Mouse (Mus musculus) G1E (cell line): ENCODE results near the gene Btaf1. TPM values are rescaled to one million over a fixed set of nuclear protein-coding genes. Genes with fewer than 3 reads are reported as not detected.

Experiments used
- ATAC-seq: 2 replicates; pipeline ENCODE4 v1.8.0; 2016; ENCODE audit warnings: mild to moderate bottlenecking; ENCODE audit not compliant: insufficient number of reproducible peaks, poor library complexity, low FRiP score, severe bottlenecking; ENCODE audit errors: extremely low read depth
- DNase-seq: peaks from one replicate; pipeline ENCODE4 v3.0.0; 2012; ENCODE audit warnings: low spot score
- H3K27me3 ChIP-seq: 2 replicates; pipeline ENCODE4 v1.6.1; 2012; ENCODE audit warnings: mild to moderate bottlenecking, low read length, inconsistent platforms; ENCODE audit not compliant: insufficient read depth
- H3K36me3 ChIP-seq: replicated peaks from 2 replicates; pipeline ENCODE3; 2012; ENCODE audit warnings: mild to moderate bottlenecking, inconsistent platforms
- H3K4me1 ChIP-seq: 2 replicates; pipeline ENCODE4 v1.6.1; 2012; ENCODE audit warnings: low read depth, low read length, inconsistent platforms, mixed read lengths; ENCODE audit not compliant: insufficient read depth
- H3K4me3 ChIP-seq: 2 replicates; pipeline ENCODE4 v1.5.1; 2012; ENCODE audit warnings: low read depth, mild to moderate bottlenecking, inconsistent platforms, low read length, moderate library complexity, mixed read lengths
- H3K9me3 ChIP-seq: replicated peaks from 2 replicates; pipeline ENCODE4 v1.6.1; 2012; ENCODE audit warnings: inconsistent platforms
- CTCF ChIP-seq: IDR thresholded peaks from 2 replicates; pipeline ENCODE4 v1.5.1; 2012; ENCODE audit warnings: low read depth, low read length, inconsistent platforms, mixed read lengths
- GATA1 ChIP-seq: IDR thresholded peaks from 2 replicates; pipeline ENCODE4 v1.6.1; 2012; ENCODE audit warnings: borderline replicate concordance, low read length, inconsistent platforms, mixed read lengths
- GATA2 ChIP-seq: IDR thresholded peaks from 2 replicates; pipeline ENCODE4 v1.6.1; 2012; ENCODE audit warnings: low read depth, low read length, inconsistent platforms, borderline replicate concordance
- POLR2AphosphoS5 ChIP-seq: IDR thresholded peaks from 2 replicates; pipeline ENCODE4 v1.6.1; 2012; ENCODE audit warnings: low read depth, low read length, inconsistent platforms; ENCODE audit not compliant: insufficient replicate concordance
- TAL1 ChIP-seq: conservative IDR thresholded peaks from 2 replicates; pipeline ENCODE4 v1.6.1; 2012; ENCODE audit warnings: low read depth, low read length, inconsistent platforms, mixed read lengths
- polyA plus RNA-seq: library from polyadenylated mRNA; stranded (reverse); fragments of >175 nt; gene quantifications from 2 replicates; pipeline ENCODE4 v1.2.3, GENCODE M21; 2012
- total RNA-seq, 2 experiments: library from RNA; stranded (forward) in 1 of 2; stranded (reverse) in 1 of 2; fragments of 200-1000 nt in 1 of 2; fragments of >200 nt in 1 of 2; fragmentation: Nextera tagmentation in 1 of 2; gene quantifications; 2 replicates each; pipeline ENCODE4 v1.2.3; 2014 to 2017

Gene Btaf1
- total RNA-seq (2014; fragmentation: Nextera tagmentation) (192 and 201 TPM in 2 replicates), total RNA-seq (2017) (148 and 161 TPM in 2 replicates), polyA plus RNA-seq (4.8 and 6.4 TPM in 2 replicates)

GRCm38 (mm10) chr19:36925671-36926552 lies at the start of gene Btaf1:
Gene Btaf1 (plus strand): TSS chr19:36926079.
- no peaks in the 10 kb centered on the region for H3K9me3 ChIP-seq
- H3K36me3 ChIP-seq: peaks cover 21% of the 10 kb centered on the region
- peak; percentile 63 for ATAC-seq
- TF ChIP-seq POLR2AphosphoS5 (no peak), GATA2 (no peak), CTCF (no peak)
- peak; percentile 87 for DNase-seq
- peak within 1 kb of the TSS; percentile 89 for H3K4me3 ChIP-seq
- no peaks in the 10 kb centered on the region for H3K27me3 ChIP-seq
- H3K4me1 ChIP-seq: peaks cover 41% of the 10 kb centered on the region

- no peak overlapping the region for H3K4me3 ChIP-seq
- peaks cover 95% of the 10 kb centered on the region for H3K36me3 ChIP-seq
- ATAC-seq: no peak
- TF ChIP-seq GATA2: no peak
- TF ChIP-seq TAL1: no peak
- no peak for TF ChIP-seq CTCF
- TF ChIP-seq GATA1: no peak
- TF ChIP-seq POLR2AphosphoS5: no peak
- H3K27me3 ChIP-seq: no peaks in the 10 kb centered on the region
- H3K9me3 ChIP-seq: no peaks in the 10 kb centered on the region
- peaks cover 2% of the 10 kb centered on the region; the same call in 1 of the 2 replicates for H3K4me1 ChIP-seq
- DNase-seq: no peak
Observed at GRCm38 (mm10) chr19:36877329-36877728, 48.5 kb upstream of the Btaf1 start.

GRCm38 (mm10) chr19:36878743-36879495 lies 47.0 kb upstream of the Btaf1 start:
- H3K4me3 ChIP-seq: no peak overlapping the region
- no peak for DNase-seq
- H3K27me3 ChIP-seq: no peaks in the 10 kb centered on the region
- no peaks in the 10 kb centered on the region for H3K9me3 ChIP-seq
- H3K36me3 ChIP-seq: peaks cover 95% of the 10 kb centered on the region
- TF ChIP-seq POLR2AphosphoS5 (no peak), GATA2 (no peak), GATA1 (no peak)
- peaks cover 2% of the 10 kb centered on the region; the same call in 1 of the 2 replicates for H3K4me1 ChIP-seq
- ATAC-seq: no peak

GRCm38 (mm10) chr19:36883119-36883518 lies 42.8 kb upstream of the Btaf1 start:
- H3K36me3 ChIP-seq: peaks cover 94% of the 10 kb centered on the region
- TF ChIP-seq TAL1 (no peak), GATA2 (no peak), CTCF (no peak), POLR2AphosphoS5 (no peak), GATA1 (no peak)
- no peaks in the 10 kb centered on the region for H3K4me1 ChIP-seq
- no peaks in the 10 kb centered on the region for H3K9me3 ChIP-seq
- H3K27me3 ChIP-seq: no peaks in the 10 kb centered on the region
- ATAC-seq (no peak), DNase-seq (no peak)
- no peak overlapping the region for H3K4me3 ChIP-seq

GRCm38 (mm10) chr19:36886316-36886715 lies 39.6 kb upstream of the Btaf1 start:
- ATAC-seq (no peak), DNase-seq (no peak)
- no peaks in the 10 kb centered on the region for H3K27me3 ChIP-seq
- no peak overlapping the region for H3K4me3 ChIP-seq
- TF ChIP-seq TAL1: no peak
- no peak for TF ChIP-seq POLR2AphosphoS5
- no peak for TF ChIP-seq GATA1
- TF ChIP-seq CTCF: no peak
- no peak for TF ChIP-seq GATA2
- no peaks in the 10 kb centered on the region for H3K9me3 ChIP-seq
- no peaks in the 10 kb centered on the region for H3K4me1 ChIP-seq
- H3K36me3 ChIP-seq: peaks cover 96% of the 10 kb centered on the region

- peaks cover 95% of the 10 kb centered on the region for H3K36me3 ChIP-seq
- no peaks in the 10 kb centered on the region for H3K27me3 ChIP-seq
- no peak for ATAC-seq
- no peak overlapping the region for H3K4me3 ChIP-seq
- no peak for TF ChIP-seq GATA2
- no peak for TF ChIP-seq POLR2AphosphoS5
- no peak for TF ChIP-seq GATA1
- no peak for TF ChIP-seq TAL1
- no peak for TF ChIP-seq CTCF
- no peaks in the 10 kb centered on the region for H3K9me3 ChIP-seq
- DNase-seq: no peak
- no peaks in the 10 kb centered on the region for H3K4me1 ChIP-seq
Observed at GRCm38 (mm10) chr19:36887706-36888105, 38.2 kb upstream of the Btaf1 start.
